Mouse (Mus musculus) lung, embryonic 14.5 days (tissue): ENCODE measurements at regions not wholly inside any gene's neighbourhood (a gene's known extent, or its start where the extent isn't known, plus 50 kb on each side); places are given as distances from the start of the nearest gene placed in this dataset.

ENCODE experiments used
- ATAC-seq: fragments of 200-750 bp; cut with Nextera tagmentation; 2 replicates; pipeline ENCODE4 v1.8.0; 2017; ENCODE audit warnings: mild to moderate bottlenecking, moderate TSS enrichment, moderate library complexity; ENCODE audit not compliant: insufficient read depth
- DNase-seq: peaks from one replicate; pipeline ENCODE4 v3.0.0-alpha.2; 2015
- H3K27ac ChIP-seq: fragments of 300-500 bp; sonication (generic); 2 replicates; pipeline ENCODE4 v1.5.1; 2014; ENCODE audit warnings: low read depth, mild to moderate bottlenecking, moderate library complexity
- H3K27me3 ChIP-seq: fragments of 300-500 bp; sonication (generic); 2 replicates; pipeline ENCODE4 v1.6.1; 2014; ENCODE audit warnings: low read length, control low read depth; ENCODE audit not compliant: insufficient read depth
- H3K36me3 ChIP-seq: fragments of 300-500 bp; sonication (generic); 2 replicates; pipeline ENCODE4 v1.6.1; 2014; ENCODE audit warnings: control low read depth; ENCODE audit not compliant: insufficient read depth
- H3K4me1 ChIP-seq: fragments of 300-500 bp; sonication (generic); 2 replicates; pipeline ENCODE4 v1.6.1; 2014; ENCODE audit warnings: antibody characterized with exemption, control low read depth; ENCODE audit not compliant: insufficient read depth
- H3K4me2 ChIP-seq: fragments of 300-500 bp; sonication (generic); 2 replicates; pipeline ENCODE4 v1.6.1; 2014; ENCODE audit warnings: mild to moderate bottlenecking
- H3K4me3 ChIP-seq: fragments of 300-500 bp; sonication (generic); 2 replicates; pipeline ENCODE4 v1.5.1; 2014; ENCODE audit warnings: low read depth, low read length
- H3K9ac ChIP-seq: fragments of 300-500 bp; sonication (generic); 2 replicates; pipeline ENCODE4 v1.6.1; 2014
- H3K9me3 ChIP-seq: fragments of 300-500 bp; sonication (generic); 2 replicates; pipeline ENCODE4 v1.6.1; 2016; ENCODE audit warnings: low read depth, low read length, control low read depth
- CTCF ChIP-seq: IDR thresholded peaks from 2 replicates; pipeline ENCODE4 v1.5.1; 2016; ENCODE audit warnings: antibody characterized with exemption, low read depth
- WGBS: fragments of 180-500 bp; shearing (Covaris S2); extraction: QIAGEN DNeasy Blood & Tissue Kit; methylation state at CpG from one replicate; pipeline ENCODE4 v1.1.7; 2014; 5-methylcytosine and 5-hydroxymethylcytosine counted together

DNA sequence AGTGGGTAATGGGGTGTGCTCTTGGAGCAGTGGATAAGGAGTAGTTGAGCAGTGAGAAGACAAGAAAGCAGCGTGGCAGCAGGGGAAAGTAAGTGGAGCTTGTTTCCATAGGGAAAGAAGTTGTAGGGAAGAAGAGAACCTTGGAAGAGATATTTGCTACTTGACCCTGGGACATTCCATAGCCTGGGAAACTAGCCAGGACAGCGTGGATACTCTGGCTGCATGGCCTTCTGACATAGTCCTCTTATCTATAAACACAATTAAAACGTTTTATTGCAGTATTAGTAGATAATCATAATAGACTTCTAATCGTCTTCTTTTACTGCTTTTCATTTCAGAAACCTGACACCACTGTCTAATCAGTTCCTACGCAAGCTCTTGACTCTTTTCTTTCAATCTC, 207.4 kb upstream of the Gm6812 start:
- Histone ChIP-seq H3K36me3 (no peaks in the 10 kb centered on the region), H3K27ac (no peak overlapping the region), H3K9ac (no peak overlapping the region), H3K9me3 (no peaks in the 10 kb centered on the region), H3K27me3 (no peaks in the 10 kb centered on the region), H3K4me2 (no peak overlapping the region), H3K4me1 (no peaks in the 10 kb centered on the region), H3K4me3 (no peak overlapping the region)
- DNase-seq (peak; percentile 67), ATAC-seq (peak; percentile 79)
- no peak for TF ChIP-seq CTCF
- 26% methylated on average over 5 of the region's 5 CpGs for WGBS
